Mouse (Mus musculus): ENCODE measurements at regions not wholly inside any gene's neighbourhood (a gene's known extent, or its start where the extent isn't known, plus 50 kb on each side); places are given as distances from the start of the nearest gene placed in this dataset.

GRCm38 (mm10) chr17:83136267-83136666, 78.8 kb upstream of the Pkdcc start:
- DNase-seq (ENCODE audit: low spot score): no peak

DNA sequence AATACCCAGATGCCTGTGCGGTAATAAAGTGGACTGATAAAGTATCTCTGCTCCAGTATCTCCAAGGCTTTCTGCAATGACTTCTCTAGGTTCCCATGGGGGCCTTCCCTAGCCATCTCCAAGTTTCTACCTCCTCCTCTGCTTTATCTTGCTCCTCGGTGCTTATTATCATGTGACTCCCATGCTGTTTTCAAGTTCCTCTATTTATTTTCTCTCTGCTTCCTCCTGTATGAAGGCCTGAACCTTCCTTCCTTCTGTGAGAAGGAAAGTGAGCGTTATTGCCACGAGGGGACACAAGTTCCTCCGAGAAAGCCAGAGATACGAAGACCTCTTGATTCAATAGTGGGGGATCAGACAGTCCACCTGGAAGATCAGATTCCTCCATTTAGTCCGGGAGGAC, 77.4 kb upstream of the Pkdcc start:
- DNase-seq (ENCODE audit: low spot score): no peak

DNA sequence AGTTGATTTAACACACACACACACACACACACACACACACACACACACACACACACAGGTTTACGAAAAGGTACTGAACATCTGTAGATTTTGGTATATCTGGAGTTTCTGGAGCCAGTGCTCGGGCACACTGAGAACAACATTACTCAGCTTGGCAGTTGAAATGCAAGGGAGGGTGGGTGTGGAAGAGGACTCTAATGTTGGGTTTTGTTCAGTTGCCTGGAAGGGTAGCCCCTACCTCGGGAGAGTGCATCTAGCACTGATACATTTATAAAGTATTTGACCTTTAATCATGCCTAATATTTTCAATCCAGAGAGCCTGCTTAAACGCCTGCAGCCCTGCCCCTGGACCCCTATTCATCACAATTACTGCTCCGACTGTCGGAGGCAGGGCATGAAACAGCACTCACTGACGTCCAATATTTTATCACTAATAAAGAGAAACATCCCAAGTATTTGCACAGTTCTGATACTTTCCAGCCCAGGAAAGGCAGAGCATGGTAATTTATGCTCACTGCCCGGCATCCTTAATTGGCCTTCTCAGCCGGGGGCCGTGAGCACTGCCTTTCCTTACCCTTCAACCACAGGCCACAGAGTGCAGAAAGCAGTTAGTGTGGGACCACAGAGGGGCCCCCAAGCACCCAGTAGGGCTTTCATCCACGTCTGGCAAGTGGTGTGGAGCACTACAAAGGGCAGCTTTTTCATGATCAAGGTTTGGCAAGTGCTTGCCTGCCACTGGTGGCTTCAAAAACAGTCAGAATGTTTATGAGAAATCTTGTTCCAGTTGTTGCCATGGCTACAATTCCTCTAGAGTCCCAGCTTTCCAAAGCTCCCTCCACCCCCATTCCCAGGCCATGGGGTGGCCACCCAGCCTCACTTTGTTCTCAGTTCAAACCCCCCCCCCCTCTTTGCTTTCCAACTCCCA, 76.3 kb upstream of the Pkdcc start:
- DNase-seq (ENCODE audit: low spot score): no peak

- no peak for DNase-seq (ENCODE audit: low spot score)
These were observed 66.6 kb upstream of the Pkdcc start for GRCm38 (mm10) chr17:83148371-83148929.

- DNase-seq (ENCODE audit: low spot score): no peak
These were observed 65.8 kb upstream of the Pkdcc start for GRCm38 (mm10) chr17:83149336-83149735.

- no peak for DNase-seq (ENCODE audit: low spot score)
These were observed 60.0 kb upstream of the Pkdcc start for GRCm38 (mm10) chr17:83155106-83155505.

DNA sequence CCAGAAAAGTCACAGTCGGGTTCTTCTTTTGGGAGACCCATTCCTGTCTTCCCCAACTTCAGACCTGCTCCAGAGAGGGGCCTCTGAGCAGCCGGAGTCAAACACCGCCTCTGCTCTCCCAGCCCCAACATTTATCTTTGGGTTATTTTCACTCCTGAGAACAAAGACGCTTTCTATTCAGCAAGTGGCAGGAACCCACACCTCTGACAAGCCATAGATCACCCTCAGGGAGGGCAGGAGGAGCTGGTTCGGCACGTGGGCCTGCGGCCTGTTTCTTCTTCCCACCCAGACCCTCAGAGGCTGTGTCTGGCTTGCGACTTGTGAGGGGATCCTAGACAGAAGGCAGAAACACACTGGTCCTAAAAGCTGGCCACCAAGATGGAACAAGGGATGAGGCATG, 58.4 kb upstream of the Pkdcc start:
- DNase-seq (ENCODE audit: low spot score): no peak

DNA sequence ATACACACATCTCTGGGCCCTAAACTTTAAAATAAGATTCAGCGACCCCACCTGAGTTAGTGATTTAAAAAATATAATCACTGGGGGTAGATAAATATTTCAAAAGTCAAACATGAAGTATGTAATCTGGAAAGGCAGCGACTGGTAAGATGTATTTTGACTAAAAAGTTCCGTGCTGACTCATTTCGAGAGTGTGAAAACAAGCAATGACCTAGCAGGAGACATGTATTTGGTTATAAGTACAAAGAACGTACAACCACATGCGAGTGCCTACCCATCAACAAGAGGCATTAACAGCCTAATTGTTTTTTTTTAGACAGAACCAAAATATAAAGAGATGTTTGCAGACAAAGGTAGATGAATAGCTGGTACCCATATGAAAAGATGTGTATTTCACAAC, 57.0 kb upstream of the Pkdcc start:
- DNase-seq (ENCODE audit: low spot score): no peak

DNA sequence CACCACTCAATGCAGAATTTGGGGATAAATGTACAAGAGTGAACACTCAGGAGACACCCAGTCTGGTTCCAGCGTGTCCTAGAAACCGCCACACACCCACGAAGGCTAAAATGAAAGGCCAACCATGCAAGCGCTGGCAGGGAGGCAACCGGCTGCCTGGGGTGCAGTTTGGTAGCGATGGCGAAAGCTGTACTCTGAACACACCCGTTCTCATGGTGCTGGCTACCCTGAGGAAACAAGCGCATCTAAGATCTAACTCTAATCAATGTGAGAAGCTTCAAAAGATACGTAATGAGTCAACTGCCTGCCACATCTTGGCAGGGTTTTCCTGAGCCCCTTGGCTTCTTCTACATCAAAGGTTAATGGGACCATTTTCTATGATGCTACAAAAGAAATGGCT, 56.4 kb upstream of the Pkdcc start:
- DNase-seq (ENCODE audit: low spot score): no peak

DNA sequence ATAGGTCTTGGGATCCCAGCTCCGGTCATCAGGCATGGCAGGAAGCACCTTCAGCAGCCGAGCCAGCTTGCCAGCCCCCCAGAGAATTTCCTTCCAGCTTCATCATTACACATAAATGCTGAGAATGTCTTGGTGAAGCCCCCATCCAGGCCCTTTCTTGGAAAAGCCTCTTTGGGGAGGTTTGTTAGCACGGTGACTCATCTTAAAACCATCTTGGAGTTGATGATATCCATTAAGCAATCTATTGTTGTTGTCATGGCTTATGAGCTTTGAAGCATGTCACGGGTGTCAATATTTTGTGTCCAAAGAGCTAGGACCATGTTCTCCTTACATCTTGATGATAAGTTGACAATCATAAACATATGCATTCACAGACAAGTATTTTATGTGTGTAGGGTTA, 55.5 kb upstream of the Pkdcc start:
- no peak for DNase-seq (ENCODE audit: low spot score)

GRCm38 (mm10) chr17:83160296-83160695, 54.8 kb upstream of the Pkdcc start:
- no peak for DNase-seq (ENCODE audit: low spot score)

DNA sequence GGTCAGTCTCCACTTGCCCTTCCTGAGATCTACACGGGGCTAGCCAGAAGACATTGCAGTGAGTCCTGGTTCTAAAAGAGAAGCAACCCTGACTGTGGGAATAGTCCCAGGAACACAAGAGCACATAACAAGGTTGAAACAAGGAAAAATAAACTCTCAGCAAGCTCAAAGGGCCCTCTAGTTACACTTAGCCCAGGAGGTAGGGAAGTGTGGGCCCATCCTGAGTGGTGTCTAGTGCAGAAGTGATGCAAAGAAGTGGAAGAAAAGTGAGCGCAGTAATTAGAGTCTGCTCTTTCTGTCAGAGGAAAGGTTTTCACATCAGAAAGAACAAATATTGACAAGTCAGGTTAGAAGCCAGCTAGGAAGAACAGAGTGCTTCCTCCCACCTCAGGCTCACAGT, 53.4 kb upstream of the Pkdcc start:
- no peak for DNase-seq (ENCODE audit: low spot score)

DNA sequence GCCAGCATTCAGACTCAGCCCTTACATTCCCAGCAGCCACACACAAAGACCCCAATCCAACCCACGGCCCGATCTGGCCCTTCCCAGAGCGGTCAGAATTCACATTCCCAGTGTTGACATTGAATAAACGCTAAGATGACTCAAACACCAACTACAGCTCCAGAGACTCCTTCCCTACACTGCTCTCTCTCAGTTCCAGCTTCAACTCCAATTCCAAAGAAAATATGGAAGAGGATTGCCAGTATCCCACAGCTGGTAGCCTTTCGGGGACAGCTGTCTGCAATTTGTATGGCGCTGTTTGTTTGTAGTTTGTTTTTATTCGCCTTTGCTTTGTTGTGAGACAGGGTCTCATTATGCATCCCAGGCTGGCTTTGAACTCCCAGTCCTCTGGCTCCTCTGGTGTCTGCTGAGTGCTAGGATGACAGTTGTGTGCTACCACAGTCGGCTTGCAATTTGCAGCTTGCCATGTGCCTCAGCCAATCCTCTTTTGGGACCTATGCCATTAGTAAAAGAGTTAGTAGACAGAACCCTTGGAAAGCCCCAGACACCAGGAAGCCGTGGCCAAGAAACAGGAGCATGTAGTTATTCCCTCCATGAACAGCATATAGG, 51.0 kb upstream of the Pkdcc start:
- DNase-seq (ENCODE audit: low spot score): no peak

DNA sequence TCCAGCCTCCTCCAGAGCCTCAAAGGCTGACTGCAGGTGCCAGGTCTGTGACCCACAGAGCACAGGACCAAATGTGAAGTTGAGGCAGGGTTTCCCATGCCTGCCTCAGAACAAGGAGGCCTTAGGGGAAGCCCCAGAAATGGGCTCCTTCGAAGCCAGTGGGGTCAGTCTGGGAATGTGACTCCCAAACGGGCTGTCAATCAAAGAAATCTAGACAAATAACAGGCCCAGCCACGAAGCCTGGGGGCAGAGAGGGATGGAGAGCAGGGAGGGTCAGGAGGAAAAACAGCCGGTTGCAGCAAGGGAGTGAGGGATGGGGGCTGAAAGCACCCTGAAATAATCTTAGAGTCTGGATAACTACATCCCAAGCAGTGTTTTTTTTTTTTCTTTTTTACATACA, 50.4 kb upstream of the Pkdcc start:
- DNase-seq (ENCODE audit: low spot score): no peak

GRCm38 (mm10) chr17:83165140-83165539, 50.0 kb upstream of the Pkdcc start:
- DNase-seq (ENCODE audit: low spot score): no peak
